In the genomic region with DNA sequence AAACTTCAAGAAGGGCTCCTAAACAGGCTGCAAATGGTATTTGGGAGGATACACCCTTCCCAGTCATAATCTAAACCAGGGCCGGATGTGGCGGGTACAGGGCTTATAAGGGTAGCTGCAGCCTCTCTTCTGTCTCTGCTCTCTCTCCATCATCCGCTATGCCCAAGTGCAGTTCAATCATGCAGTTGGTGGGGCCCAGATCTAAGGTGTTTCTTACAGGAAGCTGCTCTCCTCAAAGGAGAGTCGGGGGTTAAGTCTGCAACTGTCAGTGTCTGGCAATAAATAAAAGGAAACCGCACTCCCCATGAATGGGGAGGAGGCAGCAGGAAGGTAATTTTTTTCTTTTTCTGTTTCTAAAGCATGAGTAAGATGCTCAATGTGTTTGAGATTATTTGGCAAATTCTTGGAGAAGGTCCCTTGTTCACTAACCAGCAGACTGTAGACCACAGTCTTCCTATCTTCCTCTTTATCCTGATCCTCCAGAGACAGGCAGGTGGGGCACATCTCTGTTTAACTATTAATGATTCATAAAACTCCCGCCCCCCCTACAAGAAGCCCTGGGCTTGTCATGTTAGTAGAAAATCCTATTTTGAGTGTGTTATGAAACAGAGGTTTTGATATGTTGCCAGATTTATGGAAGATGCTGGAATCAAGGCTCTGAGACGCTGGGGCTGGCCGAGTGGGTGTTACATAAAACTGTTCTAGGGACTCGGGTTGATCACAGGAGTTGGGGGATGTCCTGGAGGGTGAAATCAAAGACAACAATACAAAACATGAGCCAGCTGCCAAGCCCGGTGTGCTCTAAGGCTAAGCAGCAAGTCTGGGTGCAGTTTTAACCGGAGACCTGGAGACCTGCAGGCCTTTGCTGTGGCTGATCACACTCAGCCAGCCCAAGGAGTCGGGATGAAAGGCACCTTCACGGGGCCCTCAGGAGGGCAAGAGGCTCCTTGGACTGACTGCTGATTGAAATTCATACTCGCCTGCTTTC, we compare ENCODE assay signal across 8 mouse cellular contexts.
DNase-seq lines count a peak whose midpoint lies in the region; ATAC-seq and TF ChIP-seq lines count a peak whose summit lies in the region.
"Had no signal": no experiment of that assay in that cellular context is flagged by ENCODE, and none has a peak within 500 bp of the region (broad histone marks: within the 10 kb centered on the region; RNA-seq: fewer than 3 reads in every experiment).

No protein-coding gene starts in this region.

- 0 out of 2 replicates have a peak overlapping the region, but pooled peaks have one; percentile 20 for H3K9ac ChIP-seq in embryonic facial prominence, embryonic 14.5 days (ENCODE audit: low read depth, low read length)
- peak overlapping the region; percentile 44; the same call in 1 of the 2 replicates for H3K9ac ChIP-seq in hindbrain, embryonic 13.5 days
- H3K9ac ChIP-seq in limb, embryonic 15.5 days = no peak overlapping the region
- H3K9ac ChIP-seq in neural tube, embryonic 15.5 days (replicated peaks) = 0 out of 2 replicates have a peak overlapping the region, but pooled peaks have one; percentile 14

- no peak for ATAC-seq in embryonic facial prominence, embryonic 14.5 days (ENCODE audit: low read depth)
- ATAC-seq in hindbrain, embryonic 13.5 days (ENCODE audit: low FRiP score) = no peak
- no peak for ATAC-seq in limb, embryonic 15.5 days (ENCODE audit: insufficient number of reproducible peaks, low FRiP score, low TSS enrichment, low read depth)
- no peak for ATAC-seq in neural tube, embryonic 15.5 days (ENCODE audit: low FRiP score)

- peaks cover 33% of the 10 kb centered on the region; the same call in 1 of the 2 replicates for H3K4me1 ChIP-seq in spleen, adult 2 months (ENCODE audit: control insufficient read depth, insufficient read depth, insufficient read length)
- H3K4me1 ChIP-seq in embryonic facial prominence, embryonic 14.5 days (ENCODE audit: control insufficient read depth, insufficient read depth, low read length) = peaks cover 82% of the 10 kb centered on the region
- peaks cover 89% of the 10 kb centered on the region for H3K4me1 ChIP-seq in hindbrain, embryonic 13.5 days (replicated peaks)
- peaks cover 86% of the 10 kb centered on the region for H3K4me1 ChIP-seq in limb, embryonic 15.5 days
- peaks cover 89% of the 10 kb centered on the region for H3K4me1 ChIP-seq in neural tube, embryonic 15.5 days

- H3K4me3 ChIP-seq in spleen, adult 2 months (ENCODE audit: extremely low read depth, insufficient read depth, insufficient read length) = no peak overlapping the region
- H3K4me3 ChIP-seq in embryonic facial prominence, embryonic 14.5 days (ENCODE audit: low read depth, low read length) = no peak overlapping the region
- no peak overlapping the region for H3K4me3 ChIP-seq in hindbrain, embryonic 13.5 days
- no peak overlapping the region for H3K4me3 ChIP-seq in limb, embryonic 15.5 days
- H3K4me3 ChIP-seq in neural tube, embryonic 15.5 days (replicated peaks) = no peak overlapping the region
- H3K4me3 ChIP-seq: erythroblast, embryonic 14.5 days had no signal

- H3K4me2 ChIP-seq in embryonic facial prominence, embryonic 14.5 days (ENCODE audit: low read depth, low read length) = no peak overlapping the region
- no peak overlapping the region for H3K4me2 ChIP-seq in hindbrain, embryonic 13.5 days
- peak overlapping the region; percentile 13; the same call in 1 of the 2 replicates for H3K4me2 ChIP-seq in limb, embryonic 15.5 days
- no peak overlapping the region for H3K4me2 ChIP-seq in neural tube, embryonic 15.5 days

- H3K27me3 ChIP-seq in spleen, adult 2 months (ENCODE audit: control insufficient read depth, insufficient read depth, low read length) = no peaks in the 10 kb centered on the region
- no peaks in the 10 kb centered on the region for H3K27me3 ChIP-seq in embryonic facial prominence, embryonic 14.5 days (replicated peaks; ENCODE audit: control insufficient read depth, insufficient read depth, low read length)
- no peaks in the 10 kb centered on the region for H3K27me3 ChIP-seq in hindbrain, embryonic 13.5 days
- H3K27me3 ChIP-seq in limb, embryonic 15.5 days = no peaks in the 10 kb centered on the region
- H3K27me3 ChIP-seq in neural tube, embryonic 15.5 days (replicated peaks) = no peaks in the 10 kb centered on the region

- no peaks in the 10 kb centered on the region for H3K36me3 ChIP-seq in spleen, adult 2 months (ENCODE audit: control insufficient read depth, insufficient read depth, low read length)
- no peaks in the 10 kb centered on the region for H3K36me3 ChIP-seq in embryonic facial prominence, embryonic 14.5 days (ENCODE audit: control insufficient read depth, insufficient read depth, low read length)
- no peaks in the 10 kb centered on the region for H3K36me3 ChIP-seq in hindbrain, embryonic 13.5 days
- no peaks in the 10 kb centered on the region for H3K36me3 ChIP-seq in limb, embryonic 15.5 days
- no peaks in the 10 kb centered on the region for H3K36me3 ChIP-seq in neural tube, embryonic 15.5 days

- peak overlapping the region; percentile 51 for H3K27ac ChIP-seq in spleen, adult 2 months (ENCODE audit: insufficient read depth, low read length)
- peak overlapping the region; percentile 99 for H3K27ac ChIP-seq in embryonic facial prominence, embryonic 14.5 days (replicated peaks; ENCODE audit: low read depth, low read length)
- H3K27ac ChIP-seq in hindbrain, embryonic 13.5 days = peak overlapping the region; percentile 99
- H3K27ac ChIP-seq in limb, embryonic 15.5 days = peak overlapping the region; percentile 81
- peak overlapping the region; percentile 95 for H3K27ac ChIP-seq in neural tube, embryonic 15.5 days (replicated peaks)

- TF ChIP-seq POLR2A in spleen, adult 2 months (IDR thresholded peaks at IDR 0.05; ENCODE audit: low read depth, low read length) = no peak

- 23% methylated on average over 14 of the region's 14 CpGs for WGBS in spleen, adult 2 months
- WGBS in embryonic facial prominence, embryonic 14.5 days = 20% methylated on average over 14 of the region's 14 CpGs
- WGBS in hindbrain, embryonic 13.5 days = 43% methylated on average over 14 of the region's 14 CpGs
- WGBS in limb, embryonic 15.5 days = 20% methylated on average over 14 of the region's 14 CpGs
- WGBS in neural tube, embryonic 15.5 days = 28% methylated on average over 14 of the region's 14 CpGs

- peak; percentile 37 to 65 for DNase-seq in spleen, adult 2 months (ENCODE audit: low read depth in 1 of 2, low spot score in 2 of 2)
- DNase-seq in spleen, postnatal 14 days (ENCODE audit: low spot score in 2 of 2) = no peak
- DNase-seq in embryonic facial prominence, embryonic 14.5 days (ENCODE audit: low spot score) = peak; percentile 80
- no peak for DNase-seq in layer of hippocampus, postnatal 10 days (ENCODE audit: low spot score in 2 of 2)

- TF ChIP-seq CTCF in spleen, adult 2 months (IDR thresholded peaks at IDR 0.05; ENCODE audit: extremely low read depth, insufficient read depth, insufficient read length, insufficient replicate concordance) = no peak

- no peaks in the 10 kb centered on the region for H3K9me3 ChIP-seq in embryonic facial prominence, embryonic 14.5 days (ENCODE audit: control insufficient read depth, low read length)
- no peaks in the 10 kb centered on the region for H3K9me3 ChIP-seq in hindbrain, embryonic 13.5 days
- no peaks in the 10 kb centered on the region for H3K9me3 ChIP-seq in limb, embryonic 15.5 days
- H3K9me3 ChIP-seq in neural tube, embryonic 15.5 days (replicated peaks) = no peaks in the 10 kb centered on the region

Comparison
In these comparisons a context has a peak if more than half of its experiments do, and no peak if none do; other contexts are left out.
1. DNase-seq: peak in spleen, adult 2 months (2 of 2) and embryonic facial prominence, embryonic 14.5 days (single experiment); none in spleen, postnatal 14 days (0 of 2) and layer of hippocampus, postnatal 10 days (0 of 2).
2. Peak in every context shown above with its lines, with median percentiles within 50 percentile points of each other: H3K27ac ChIP-seq.